In the genomic region with DNA sequence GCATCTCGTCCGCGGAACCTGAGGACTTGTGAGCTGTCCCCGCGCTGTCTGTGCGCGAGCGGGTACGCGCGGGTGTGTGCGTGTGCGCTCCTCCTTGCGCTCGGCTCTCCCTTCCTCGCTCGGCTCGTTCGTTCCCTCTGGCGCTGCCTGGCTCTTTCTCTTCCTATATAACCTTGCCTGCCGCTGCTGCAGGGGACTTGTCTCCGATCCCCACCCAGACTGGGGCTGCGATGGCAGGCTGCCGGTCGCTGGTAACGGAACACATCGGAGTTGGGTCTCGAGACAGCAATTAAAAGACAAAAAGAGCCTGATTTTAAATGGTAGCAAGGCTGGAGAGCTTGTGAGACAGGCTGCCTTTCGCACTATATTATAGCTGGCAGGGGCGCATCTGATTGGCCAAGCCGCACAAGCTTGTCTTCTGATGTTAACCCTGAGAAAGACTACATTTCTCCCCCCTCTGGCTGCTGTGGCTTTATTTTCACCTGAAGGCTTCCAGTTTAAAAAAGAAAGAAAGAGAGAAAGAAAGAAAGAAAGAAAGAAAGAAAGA, we compare ENCODE assay signal across 8 mouse cellular contexts. TPM values are rescaled to one million over a fixed set of nuclear protein-coding genes. Genes with fewer than 3 reads are reported as not detected.
DNase-seq lines count a peak whose midpoint lies in the region; ATAC-seq lines count a peak whose summit lies in the region.

Shh (minus strand) TSS at position 497 of the 547 bp plus-strand sequence.

- peaks cover 48% of the 10 kb centered on the region for H3K4me1 ChIP-seq in kidney, embryonic 15.5 days
- H3K4me1 ChIP-seq in forebrain, embryonic 10.5 days, result peaks cover 53% of the 10 kb centered on the region

- WGBS in kidney, embryonic 15.5 days, result under 1% methylated on average over 31 of the region's 31 CpGs
- WGBS in forebrain, embryonic 10.5 days, result under 1% methylated on average over 31 of the region's 31 CpGs

- peak within 1 kb of the TSS; percentile 92 for H3K4me2 ChIP-seq in kidney, embryonic 15.5 days

- H3K9me3 ChIP-seq in kidney, embryonic 15.5 days (replicated peaks), result no peaks in the 10 kb centered on the region
- no peaks in the 10 kb centered on the region for H3K9me3 ChIP-seq in forebrain, embryonic 10.5 days

- DNase-seq in kidney, adult 18-20 months, result no peak
- DNase-seq in ZHBTc4 (ENCODE audit: low read depth, low spot score), result peak; percentile 54
- DNase-seq in forebrain, embryonic 10.5 days (ENCODE audit: extremely low spot score, low spot score), result peak; percentile 36
- peak; percentile 68 to 76 for DNase-seq in left cerebral cortex, postnatal 36 days (ENCODE audit: low spot score in 2 of 2)
- DNase-seq in right cerebral cortex, postnatal 10 days (ENCODE audit: low spot score in 2 of 2), result peak; percentile 67 to 73
- DNase-seq in spleen, adult 12 weeks (ENCODE audit: low spot score), result no peak
- no peak for DNase-seq in testis, postnatal 10 days (ENCODE audit: low spot score)

- intact Hi-C loops in left cerebral cortex, postnatal 36 days (cut with DNase I), result loop anchor here (2.0 to 5.0 kb wide), 2 partner anchors 562 to 730 kb away; partner anchors contain the start of gene Rnf32

- no peaks in the 10 kb centered on the region for H3K36me3 ChIP-seq in kidney, embryonic 15.5 days
- H3K36me3 ChIP-seq in forebrain, embryonic 10.5 days (replicated peaks), result no peaks in the 10 kb centered on the region

- H3K27me3 ChIP-seq in kidney, embryonic 15.5 days, result peaks cover 97% of the 10 kb centered on the region
- H3K27me3 ChIP-seq in forebrain, embryonic 10.5 days (ENCODE audit: poor library complexity, severe bottlenecking), result peaks cover 92% of the 10 kb centered on the region

- H3K4me3 ChIP-seq in kidney, embryonic 15.5 days (replicated peaks), result peak within 1 kb of the TSS; percentile 54
- H3K4me3 ChIP-seq in forebrain, embryonic 10.5 days, result peak within 1 kb of the TSS; percentile 58

- no peak within 1 kb of the TSS for H3K27ac ChIP-seq in kidney, embryonic 15.5 days
- H3K27ac ChIP-seq in forebrain, embryonic 10.5 days, result peak within 1 kb of the TSS; percentile 44; the same call in 1 of the 2 replicates

- ATAC-seq in kidney, embryonic 15.5 days (replicated peaks; ENCODE audit: low FRiP score), result no peak

- H3K9ac ChIP-seq in kidney, embryonic 15.5 days, result 0 out of 2 replicates have a peak within 1 kb of the TSS, but pooled peaks have one; percentile 7

RNA-seq across cellular contexts. Expression of gene Shh, which starts in this region (rescaled TPM):
- 0.80 and 1.0 TPM in 2 replicates for polyA plus RNA-seq in kidney, embryonic 15.5 days (2015; fragmentation: Nextera tagmentation; extraction: Ambion mirVana)
- 2.3 and 2.6 TPM in 2 replicates for polyA plus RNA-seq in forebrain, embryonic 10.5 days (2016; fragmentation: Nextera tagmentation; extraction: Ambion mirVana)
- total RNA-seq in left cerebral cortex, postnatal 36 days (2021), result 1 to 10 TPM; 2.7 to 3.5 TPM

Comparison
In these comparisons a context has a peak if more than half of its experiments do, and no peak if none do; other contexts are left out.
1. DNase-seq: peak in ZHBTc4 (single experiment), forebrain, embryonic 10.5 days (single experiment), left cerebral cortex, postnatal 36 days (2 of 2) and right cerebral cortex, postnatal 10 days (2 of 2); none in kidney, adult 18-20 months (single experiment), spleen, adult 12 weeks (single experiment) and testis, postnatal 10 days (single experiment).